Comparison of ENCODE assay signal across 8 mouse cellular contexts in the genomic region with DNA sequence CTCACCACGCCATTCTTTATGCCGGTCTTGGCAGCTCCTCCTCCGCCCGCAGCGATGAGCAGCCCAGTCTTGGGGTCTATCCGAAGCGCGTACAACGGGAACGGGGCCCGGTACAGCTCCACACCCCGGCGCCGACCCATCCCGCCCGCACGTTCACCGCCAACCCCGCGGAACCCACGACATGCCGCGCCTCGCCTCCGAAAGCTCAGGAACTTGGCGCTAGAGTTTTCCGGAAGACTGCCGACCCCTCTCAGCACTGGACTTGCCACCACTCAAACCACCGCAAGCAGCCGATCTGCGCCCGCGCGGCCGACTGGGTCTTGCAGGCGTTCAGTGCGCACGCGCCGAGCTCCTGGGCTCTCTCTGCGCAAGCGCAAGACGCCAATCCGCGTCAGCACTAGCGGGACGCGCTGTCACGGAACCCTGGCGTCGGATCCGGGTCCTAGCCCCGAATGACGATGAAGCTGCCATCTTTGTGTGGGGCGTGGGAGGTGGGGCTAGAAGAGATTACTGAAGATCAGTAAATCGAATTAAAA. TPM values are rescaled to one million over a fixed set of nuclear protein-coding genes. Genes with fewer than 3 reads are reported as not detected.
A peak's percentile ranks its signal among the peaks of the same experiment; 100 is the strongest.
DNase-seq lines count a peak whose midpoint lies in the region; ATAC-seq and TF ChIP-seq lines count a peak whose summit lies in the region.

Gene Preb, minus strand, starts transcription at position 396 of the 536 bp plus-strand sequence.

- peak; percentile 68; the same call in 1 of the 2 replicates for TF ChIP-seq POLR2A in brain, embryonic 14.5 days (IDR thresholded peaks at IDR 0.05; ENCODE audit: borderline replicate concordance, extremely low read depth, insufficient read depth, insufficient read length, poor library complexity, severe bottlenecking)

- peak within 1 kb of the TSS; percentile 93 for H3K4me2 ChIP-seq in heart, embryonic 12.5 days
- H3K4me2 ChIP-seq in kidney, postnatal 0 days (ENCODE audit: low read length): peak within 1 kb of the TSS; percentile 91
- peak within 1 kb of the TSS; percentile 71 for H3K4me2 ChIP-seq in liver, embryonic 11.5 days
- H3K4me2 ChIP-seq in stomach, embryonic 14.5 days (replicated peaks; ENCODE audit: low read depth, low read length): peak within 1 kb of the TSS; percentile 66

- H3K79me3 ChIP-seq in C2C12 (ENCODE audit: low read depth): peaks cover 26% of the 10 kb centered on the region

- no peaks in the 10 kb centered on the region for H3K27me3 ChIP-seq in C2C12 (ENCODE audit: control insufficient read depth, insufficient read depth, insufficient read length)
- H3K27me3 ChIP-seq in erythroblast, embryonic 14.5 days (ENCODE audit: control insufficient read depth): peaks cover 9% of the 10 kb centered on the region
- H3K27me3 ChIP-seq in heart, embryonic 12.5 days (replicated peaks): no peaks in the 10 kb centered on the region
- no peaks in the 10 kb centered on the region for H3K27me3 ChIP-seq in kidney, postnatal 0 days (ENCODE audit: insufficient read depth, low read length)
- no peaks in the 10 kb centered on the region for H3K27me3 ChIP-seq in liver, embryonic 11.5 days (replicated peaks; ENCODE audit: control insufficient read depth, insufficient read depth, low read length)
- H3K27me3 ChIP-seq in stomach, embryonic 14.5 days (ENCODE audit: control insufficient read depth, insufficient read depth, low read length): no peaks in the 10 kb centered on the region

- WGBS in heart, embryonic 12.5 days: under 1% methylated on average over 56 of the region's 56 CpGs
- under 1% methylated on average over 56 of the region's 56 CpGs for WGBS in kidney, postnatal 0 days
- WGBS in liver, embryonic 11.5 days: under 1% methylated on average over 56 of the region's 56 CpGs
- WGBS in stomach, embryonic 14.5 days: under 1% methylated on average over 56 of the region's 56 CpGs

- H3K9me3 ChIP-seq in erythroblast, embryonic 14.5 days (ENCODE audit: control insufficient read depth, low read length): peaks cover 9% of the 10 kb centered on the region; the same call in 1 of the 2 replicates
- 0 out of 2 replicates have a peak, but pooled peaks cover 3% of the 10 kb centered on the region for H3K9me3 ChIP-seq in heart, embryonic 12.5 days (replicated peaks)
- H3K9me3 ChIP-seq in kidney, postnatal 0 days (replicated peaks; ENCODE audit: low read length): no peaks in the 10 kb centered on the region
- no peaks in the 10 kb centered on the region for H3K9me3 ChIP-seq in liver, embryonic 11.5 days (ENCODE audit: control insufficient read depth, low read length)
- H3K9me3 ChIP-seq in stomach, embryonic 14.5 days (ENCODE audit: control insufficient read depth, low read depth, low read length): no peaks in the 10 kb centered on the region

- peaks cover 39% of the 10 kb centered on the region for H3K4me1 ChIP-seq in erythroblast, embryonic 14.5 days (ENCODE audit: control insufficient read depth)
- H3K4me1 ChIP-seq in heart, embryonic 12.5 days (replicated peaks): peaks cover 22% of the 10 kb centered on the region
- H3K4me1 ChIP-seq in kidney, postnatal 0 days (replicated peaks; ENCODE audit: insufficient read depth, low read length): peaks cover 18% of the 10 kb centered on the region; the same call in 1 of the 2 replicates
- peaks cover 17% of the 10 kb centered on the region for H3K4me1 ChIP-seq in liver, embryonic 11.5 days (replicated peaks; ENCODE audit: control insufficient read depth, insufficient read depth, low read length)
- H3K4me1 ChIP-seq in stomach, embryonic 14.5 days (ENCODE audit: control insufficient read depth, insufficient read depth, low read length): peaks cover 18% of the 10 kb centered on the region; the same call in 1 of the 2 replicates

- H3K36me3 ChIP-seq in C2C12 (ENCODE audit: control insufficient read depth, insufficient read depth): peaks cover 30% of the 10 kb centered on the region
- peaks cover 36% of the 10 kb centered on the region for H3K36me3 ChIP-seq in erythroblast, embryonic 14.5 days (ENCODE audit: control insufficient read depth)
- peaks cover 27% of the 10 kb centered on the region for H3K36me3 ChIP-seq in heart, embryonic 12.5 days
- peaks cover 10% of the 10 kb centered on the region; the same call in 1 of the 2 replicates for H3K36me3 ChIP-seq in kidney, postnatal 0 days (ENCODE audit: insufficient read depth, low read length)
- peaks cover 20% of the 10 kb centered on the region for H3K36me3 ChIP-seq in liver, embryonic 11.5 days (ENCODE audit: control insufficient read depth, insufficient read depth, low read length)
- peaks cover 20% of the 10 kb centered on the region for H3K36me3 ChIP-seq in stomach, embryonic 14.5 days (ENCODE audit: control insufficient read depth, insufficient read depth, low read length)

- peak within 1 kb of the TSS; percentile 68 for H3ac ChIP-seq in C2C12 (ENCODE audit: control insufficient read depth, insufficient read length, low read depth)

- peak within 1 kb of the TSS; percentile 88 for H3K27ac ChIP-seq in heart, embryonic 12.5 days (ENCODE audit: poor library complexity, severe bottlenecking)
- peak within 1 kb of the TSS; percentile 88 for H3K27ac ChIP-seq in kidney, postnatal 0 days
- peak within 1 kb of the TSS; percentile 62 for H3K27ac ChIP-seq in liver, embryonic 11.5 days (ENCODE audit: low read depth, low read length)
- H3K27ac ChIP-seq in stomach, embryonic 14.5 days (ENCODE audit: low read length): peak within 1 kb of the TSS; percentile 88

- TF ChIP-seq CTCF in C2C12 (IDR thresholded peaks at IDR 0.05; ENCODE audit: control insufficient read depth, insufficient read depth, insufficient read length): no peak
- TF ChIP-seq CTCF in brain, embryonic 14.5 days (IDR thresholded peaks at IDR 0.05; ENCODE audit: borderline replicate concordance, extremely low read depth, insufficient read depth, insufficient read length): peak; percentile 5; the same call in 1 of the 2 replicates
- no peak; the same call in 1 of the 2 replicates for TF ChIP-seq CTCF in kidney, postnatal 0 days (IDR thresholded peaks at IDR 0.05; ENCODE audit: low read depth)

- H3K79me2 ChIP-seq in C2C12 (ENCODE audit: control insufficient read depth, insufficient read depth): peaks cover 31% of the 10 kb centered on the region

- peak; percentile 95 for ATAC-seq in heart, embryonic 12.5 days (ENCODE audit: insufficient number of reproducible peaks, low FRiP score)
- ATAC-seq in kidney, postnatal 0 days (replicated peaks; ENCODE audit: low FRiP score, low read depth): peak; percentile 86
- peak; percentile 95 for ATAC-seq in liver, embryonic 11.5 days (replicated peaks; ENCODE audit: low FRiP score)
- ATAC-seq in stomach, embryonic 14.5 days (ENCODE audit: insufficient number of reproducible peaks, insufficient read depth, low FRiP score, low read depth): peak; percentile 95

- peak within 1 kb of the TSS; percentile 92 for H3K9ac ChIP-seq in heart, embryonic 12.5 days
- peak within 1 kb of the TSS; percentile 93 for H3K9ac ChIP-seq in kidney, postnatal 0 days (ENCODE audit: low read depth, low read length)
- peak within 1 kb of the TSS; percentile 79 for H3K9ac ChIP-seq in liver, embryonic 11.5 days (ENCODE audit: low read depth, low read length)
- H3K9ac ChIP-seq in stomach, embryonic 14.5 days (replicated peaks; ENCODE audit: low read depth, low read length): peak within 1 kb of the TSS; percentile 77

- peak within 1 kb of the TSS; percentile 97 for H3K4me3 ChIP-seq in C2C12 (ENCODE audit: insufficient read depth, poor library complexity, severe bottlenecking)
- H3K4me3 ChIP-seq in erythroblast, embryonic 14.5 days (replicated peaks): peak within 1 kb of the TSS; percentile 87
- peak within 1 kb of the TSS; percentile 85 for H3K4me3 ChIP-seq in heart, embryonic 12.5 days
- H3K4me3 ChIP-seq in kidney, postnatal 0 days (replicated peaks; ENCODE audit: low read depth, low read length): peak within 1 kb of the TSS; percentile 86
- H3K4me3 ChIP-seq in liver, embryonic 11.5 days (ENCODE audit: low read depth, low read length): peak within 1 kb of the TSS; percentile 76
- H3K4me3 ChIP-seq in stomach, embryonic 14.5 days (ENCODE audit: low read depth, low read length): peak within 1 kb of the TSS; percentile 79

- DNase-seq in brain, embryonic 14.5 days (ENCODE audit: low read depth): peak; percentile 99
- DNase-seq in kidney, postnatal 0 days (ENCODE audit: low spot score): peak; percentile 98
- peak; percentile 95 for DNase-seq in liver, embryonic 11.5 days (ENCODE audit: low spot score)
- DNase-seq in naive thymus-derived CD4-positive, alpha-beta T cell, adult 2 months (ENCODE audit: low read depth): peak; percentile 98

TF ChIP-seq in C2C12, 6 proteins besides CTCF, POLR2A, EP300 and RAD21:
- peak; percentile 32 for TF ChIP-seq MAX (IDR thresholded peaks at IDR 0.05)
- no peak for TF ChIP-seq MYOD1 (IDR thresholded peaks at IDR 0.05; ENCODE audit: control insufficient read depth, insufficient read length, low read depth)

RNA-seq across cellular contexts. Expression of gene Preb, which starts in this region (rescaled TPM):
- 108 TPM for polyA plus RNA-seq in C2C12 (2012; fragmentation: generic; extraction: Trizol)
- polyA plus RNA-seq in brain, embryonic 14.5 days (2012; rRNA removed): 178 and 250 TPM in 2 replicates
- 4.6 and 5.1 TPM in 2 replicates for polyA plus RNA-seq in erythroblast, embryonic 14.5 days (2012)
- 86.0 and 89.0 TPM in 2 replicates for polyA plus RNA-seq in heart, embryonic 12.5 days (2016; fragmentation: Nextera tagmentation; extraction: Ambion mirVana)
- polyA plus RNA-seq in kidney, postnatal 0 days (2015; fragmentation: Nextera tagmentation; extraction: Ambion mirVana): 103 and 117 TPM in 2 replicates
- 111 and 118 TPM in 2 replicates for polyA plus RNA-seq in liver, embryonic 11.5 days (2014; fragmentation: Nextera tagmentation; extraction: Ambion mirVana)
- polyA plus RNA-seq in stomach, embryonic 14.5 days (2014; fragmentation: Nextera tagmentation; extraction: Ambion mirVana): 102 and 104 TPM in 2 replicates

Comparison
In these comparisons a context has a peak if more than half of its experiments do, and no peak if none do; other contexts are left out.
1. Peak in every context shown above with its lines: DNase-seq, ATAC-seq, H3K4me3 ChIP-seq and H3K27ac ChIP-seq.
2. RNA of gene Preb (polyA plus RNA-seq): 178 to 250 TPM in brain, embryonic 14.5 days, 111 to 118 TPM in liver, embryonic 11.5 days, 108 TPM in C2C12 (single experiment), 103 to 117 TPM in kidney, postnatal 0 days, 102 to 104 TPM in stomach, embryonic 14.5 days and 86.0 to 89.0 TPM in heart, embryonic 12.5 days; 4.6 to 5.1 TPM in erythroblast, embryonic 14.5 days; every median in the first group is over 10 times any median in the second.